Mouse (Mus musculus) kidney, postnatal 0 days (tissue): ENCODE measurements around the gene Arid3b. TPM values are rescaled to one million over a fixed set of nuclear protein-coding genes. Genes with fewer than 3 reads are reported as not detected.
A peak's percentile ranks its signal among the peaks of the same experiment; 100 is the strongest.
"Not testable (repeated sequence)": the region's sequence is repeated elsewhere in the genome, so short reads cannot be mapped to it uniquely, and the experiment has no call there.

Experiments
- ATAC-seq: fragments of 200-750 bp; cut with Nextera tagmentation; replicated peaks from 2 replicates; pipeline ENCODE4 v1.8.0; 2017; ENCODE audit warnings: low read depth, moderate number of reproducible peaks, moderate TSS enrichment, moderate library complexity; ENCODE audit not compliant: low FRiP score
- DNase-seq: peaks from one replicate; pipeline ENCODE4 v3.0.0-alpha.2; 2016; ENCODE audit warnings: low spot score
- H3K27ac ChIP-seq: fragments of 300-500 bp; sonication (generic); 2 replicates; pipeline ENCODE4 v1.5.1; 2014; ENCODE audit warnings: mild to moderate bottlenecking
- H3K27me3 ChIP-seq: fragments of 300-500 bp; sonication (generic); 2 replicates; pipeline ENCODE4 v1.6.1; 2014; ENCODE audit warnings: low read length, mixed read lengths; ENCODE audit not compliant: insufficient read depth
- H3K36me3 ChIP-seq: fragments of 300-500 bp; sonication (generic); 2 replicates; pipeline ENCODE4 v1.6.1; 2014; ENCODE audit warnings: low read length, mixed read lengths; ENCODE audit not compliant: insufficient read depth
- H3K4me1 ChIP-seq: fragments of 300-500 bp; sonication (generic); replicated peaks from 2 replicates; pipeline ENCODE4 v1.6.1; 2014; ENCODE audit warnings: antibody characterized with exemption, low read length, mixed read lengths; ENCODE audit not compliant: insufficient read depth
- H3K4me2 ChIP-seq: fragments of 300-500 bp; sonication (generic); 2 replicates; pipeline ENCODE4 v1.6.1; 2014; ENCODE audit warnings: mild to moderate bottlenecking, low read length, moderate library complexity, mixed read lengths
- H3K4me3 ChIP-seq: fragments of 300-500 bp; sonication (generic); replicated peaks from 2 replicates; pipeline ENCODE4 v1.5.1; 2014; ENCODE audit warnings: low read depth, low read length
- H3K9ac ChIP-seq: fragments of 300-500 bp; sonication (generic); 2 replicates; pipeline ENCODE4 v1.6.1; 2014; ENCODE audit warnings: low read depth, low read length
- H3K9me3 ChIP-seq: fragments of 300-500 bp; sonication (generic); replicated peaks from 2 replicates; pipeline ENCODE4 v1.6.1; 2016; ENCODE audit warnings: low read length, inconsistent platforms, mixed read lengths
- CTCF ChIP-seq: IDR thresholded peaks from 2 replicates; pipeline ENCODE4 v1.5.1; 2016; ENCODE audit warnings: antibody characterized with exemption, low read depth, mild to moderate bottlenecking, moderate library complexity
- WGBS: fragments of 180-500 bp; shearing (Covaris S2); extraction: QIAGEN DNeasy Blood & Tissue Kit; methylation state at CpG from one replicate; pipeline ENCODE4 v1.1.7; 2014; 5-methylcytosine and 5-hydroxymethylcytosine counted together
- polyA plus RNA-seq: library from polyadenylated mRNA; unstranded; fragments of >200 nt; fragmentation: Nextera tagmentation; extraction: Ambion mirVana; gene quantifications from 2 replicates; pipeline ENCODE4 v1.2.1, GENCODE M21; 2015

Gene Arid3b
- 4.0 and 4.2 TPM in 2 replicates for polyA plus RNA-seq

GRCm38 (mm10) chr9:57836581-57837170, at the start of gene Arid3b:
TSS of gene Arid3b (minus strand) at chr9:57836793.
- Histone ChIP-seq H3K9me3 (no peaks in the 10 kb centered on the region), H3K4me3 (peak within 1 kb of the TSS; percentile 77), H3K9ac (peak within 1 kb of the TSS; percentile 59), H3K27me3 (no peaks in the 10 kb centered on the region), H3K27ac (peak within 1 kb of the TSS; percentile 61; the same call in 1 of the 2 replicates), H3K4me2 (peak within 1 kb of the TSS; percentile 84), H3K4me1 (peaks cover 4% of the 10 kb centered on the region; the same call in 1 of the 2 replicates), H3K36me3 (no peaks in the 10 kb centered on the region)
- peak; percentile 97 for DNase-seq
- no peak for TF ChIP-seq CTCF
- under 1% methylated on average over 43 of the region's 45 CpGs for WGBS
- ATAC-seq: peak; percentile 99

GRCm38 (mm10) chr9:57883413-57883812, 46.8 kb upstream of the Arid3b start:
- Histone ChIP-seq H3K4me3 (no peak overlapping the region), H3K9ac (no peak overlapping the region), H3K36me3 (no peaks in the 10 kb centered on the region), H3K4me2 (no peak overlapping the region), H3K27ac (no peak overlapping the region), H3K27me3 (no peaks in the 10 kb centered on the region), H3K4me1 (no peaks in the 10 kb centered on the region), H3K9me3 (no peaks in the 10 kb centered on the region)
- WGBS: 78% methylated on average over 1 of the region's 1 CpGs
- TF ChIP-seq CTCF: no peak
- no peak for DNase-seq
- no peak for ATAC-seq

GRCm38 (mm10) chr9:57881781-57882180, 45.2 kb upstream of the Arid3b start:
- H3K9ac ChIP-seq, H3K4me3 ChIP-seq, DNase-seq, ATAC-seq, H3K4me1 ChIP-seq, H3K36me3 ChIP-seq, H3K4me2 ChIP-seq, H3K9me3 ChIP-seq, H3K27ac ChIP-seq, H3K27me3 ChIP-seq: not testable (repeated sequence)
- 98% methylated on average over 2 of the region's 2 CpGs for WGBS

- DNase-seq (no peak), ATAC-seq (no peak)
- H3K27ac ChIP-seq: no peak overlapping the region
- no peak overlapping the region for H3K4me3 ChIP-seq
- H3K9ac ChIP-seq: no peak overlapping the region
- no peaks in the 10 kb centered on the region for H3K36me3 ChIP-seq
- no peaks in the 10 kb centered on the region for H3K9me3 ChIP-seq
- H3K4me1 ChIP-seq: no peaks in the 10 kb centered on the region
- H3K27me3 ChIP-seq: no peaks in the 10 kb centered on the region
- 26% methylated on average over 4 of the region's 4 CpGs for WGBS
- H3K4me2 ChIP-seq: no peak overlapping the region
- no peak for TF ChIP-seq CTCF
These were observed 43.7 kb upstream of the Arid3b start for GRCm38 (mm10) chr9:57880278-57880677.

GRCm38 (mm10) chr9:57879213-57879612, 42.6 kb upstream of the Arid3b start:
- H3K36me3 ChIP-seq: no peaks in the 10 kb centered on the region
- 55% methylated on average over 3 of the region's 3 CpGs for WGBS
- H3K4me1 ChIP-seq: no peaks in the 10 kb centered on the region
- no peaks in the 10 kb centered on the region for H3K27me3 ChIP-seq
- no peaks in the 10 kb centered on the region for H3K9me3 ChIP-seq
- H3K27ac ChIP-seq: no peak overlapping the region
- no peak overlapping the region for H3K4me2 ChIP-seq
- no peak overlapping the region for H3K4me3 ChIP-seq
- DNase-seq (no peak), ATAC-seq (no peak)
- no peak overlapping the region for H3K9ac ChIP-seq
- no peak for TF ChIP-seq CTCF

GRCm38 (mm10) chr9:57874994-57875393, 38.4 kb upstream of the Arid3b start:
- H3K36me3 ChIP-seq: no peaks in the 10 kb centered on the region
- H3K27ac ChIP-seq: no peak overlapping the region
- no peaks in the 10 kb centered on the region for H3K9me3 ChIP-seq
- no peaks in the 10 kb centered on the region for H3K4me1 ChIP-seq
- H3K9ac ChIP-seq: no peak overlapping the region
- H3K4me2 ChIP-seq: no peak overlapping the region
- no peak overlapping the region for H3K4me3 ChIP-seq
- ATAC-seq (no peak), DNase-seq (no peak)
- no peaks in the 10 kb centered on the region for H3K27me3 ChIP-seq
- TF ChIP-seq CTCF: no peak
- 63% methylated on average over 3 of the region's 3 CpGs for WGBS

GRCm38 (mm10) chr9:57874134-57874533, 37.5 kb upstream of the Arid3b start:
- H3K9me3 ChIP-seq: no peaks in the 10 kb centered on the region
- no peak overlapping the region for H3K27ac ChIP-seq
- H3K9ac ChIP-seq: no peak overlapping the region
- H3K4me3 ChIP-seq: no peak overlapping the region
- no peak overlapping the region for H3K4me2 ChIP-seq
- no peaks in the 10 kb centered on the region for H3K4me1 ChIP-seq
- no peaks in the 10 kb centered on the region for H3K36me3 ChIP-seq
- no peak for DNase-seq
- no peaks in the 10 kb centered on the region for H3K27me3 ChIP-seq
- 81% methylated on average over 4 of the region's 5 CpGs for WGBS
- no peak for ATAC-seq
- no peak for TF ChIP-seq CTCF
